Mouse (Mus musculus): ENCODE results near the gene Gm20806. TPM values are rescaled to one million over a fixed set of nuclear protein-coding genes. Genes with fewer than 3 reads are reported as not detected.
"Not testable (repeated sequence)": the region's sequence is repeated elsewhere in the genome, so short reads cannot be mapped to it uniquely, and the experiment has no call there.

Gene Gm20806
- total RNA-seq (2021): not detected
- long read RNA-seq, experiment 1: 0 reads
- long read RNA-seq, experiment 2: 0 reads

DNA sequence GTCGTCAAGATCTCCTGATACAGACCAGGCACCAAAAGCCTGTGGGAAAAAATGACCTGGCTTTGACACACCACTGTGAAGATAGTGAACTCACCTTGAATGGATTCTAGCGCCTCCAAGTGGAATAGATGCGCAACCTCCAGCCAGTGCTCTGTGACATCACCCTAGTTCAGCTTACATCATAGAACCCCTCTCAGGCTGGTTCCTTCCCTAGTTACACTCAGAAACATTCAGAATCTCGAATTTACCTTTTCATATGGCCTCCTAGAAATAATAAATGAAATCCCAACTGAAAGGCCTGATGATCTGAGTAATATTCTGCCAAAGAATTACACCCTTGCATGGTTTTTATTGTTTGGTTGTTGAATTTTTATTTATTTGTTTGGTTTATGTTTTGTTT, at the start of gene Gm20806:
TSS of gene Gm20806 (minus strand) at position 101 of the 400 bp plus-strand sequence.
- DNase-seq (ENCODE audit: low spot score in 2 of 2): not testable (repeated sequence)

Measured in layer of hippocampus, postnatal 14 days (tissue).